ENCODE assay signal across 8 mouse cellular contexts in the genomic region with DNA sequence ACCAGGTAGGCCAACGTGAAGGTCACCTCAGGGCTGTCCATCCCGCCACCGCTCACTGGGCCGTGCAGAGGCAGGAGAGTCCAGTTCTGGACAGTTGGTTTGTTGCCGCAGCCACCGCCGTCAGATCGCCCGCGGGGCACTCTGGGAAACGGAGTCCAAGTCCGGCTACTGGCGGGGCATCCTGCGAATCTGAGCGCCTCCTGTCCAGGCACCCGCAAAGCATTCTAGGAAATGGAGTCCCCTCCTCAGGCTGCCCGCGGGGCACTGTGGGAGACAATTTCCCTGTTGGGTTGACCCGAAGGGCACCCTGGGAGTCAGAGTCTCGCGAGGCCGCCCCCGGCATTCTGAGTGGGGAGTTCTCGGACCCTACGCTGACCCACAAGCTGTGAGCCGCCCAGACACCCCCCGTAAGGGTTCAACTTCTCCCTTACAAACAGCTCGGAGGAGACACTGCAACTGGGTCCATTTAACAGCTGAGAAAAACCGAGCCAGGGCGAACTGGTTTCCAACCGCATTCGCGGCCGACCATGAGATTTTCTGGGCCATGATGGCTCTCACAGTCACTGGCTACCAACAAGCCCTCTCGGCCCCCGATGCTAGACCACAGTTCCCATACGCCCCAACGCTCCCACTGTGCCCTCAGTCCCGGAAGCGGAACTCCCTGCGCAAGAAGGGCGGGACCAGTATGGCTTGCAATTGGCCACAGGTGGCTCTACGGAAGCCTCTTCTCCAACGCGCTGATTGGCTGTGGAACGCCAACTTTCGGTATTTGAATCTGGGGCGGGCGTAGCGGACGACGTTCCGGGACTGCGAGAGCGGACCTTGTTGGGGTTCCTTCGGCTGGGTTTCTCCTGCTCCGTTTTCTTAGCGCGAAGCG. TPM values are rescaled to one million over a fixed set of nuclear protein-coding genes. Genes with fewer than 3 reads are reported as not detected.
DNase-seq lines count a peak whose midpoint lies in the region; ATAC-seq lines count a peak whose summit lies in the region.

A gene (plus strand): TSS at position 342 of the 877 bp plus-strand sequence.
A gene (minus strand): TSS at position 630 of the 877 bp plus-strand sequence.

- peaks cover 60% of the 10 kb centered on the region for H3K79me2 ChIP-seq in macrophage (ENCODE audit: inconsistent target)

- DNase-seq in WW6 (ENCODE audit: low read depth, low spot score) = peak; percentile 92
- peak; percentile 92 to 95 for DNase-seq in cerebellum, postnatal 4 days (ENCODE audit: low spot score in 2 of 2)
- DNase-seq in gastrocnemius, adult 18-20 months (ENCODE audit: low spot score) = peak; percentile 98
- DNase-seq in left cerebral cortex, adult 18-20 months (ENCODE audit: low spot score in 2 of 2) = peak; percentile 99
- DNase-seq in right cerebral cortex, adult 18-20 months = peak; percentile 100
- DNase-seq in urinary bladder, postnatal 10 days (ENCODE audit: low spot score) = peak; percentile 87

- peak; percentile 97 for ATAC-seq in hindbrain, embryonic 16.5 days

- no peaks in the 10 kb centered on the region for H3K9me3 ChIP-seq in hindbrain, embryonic 16.5 days (ENCODE audit: control insufficient read depth, low read length)

- peak within 1 kb of the TSS; percentile 90 for H3K4me2 ChIP-seq in hindbrain, embryonic 16.5 days (ENCODE audit: low read length)

- peak within 1 kb of the TSS; percentile 86 for H3K4me3 ChIP-seq in hindbrain, embryonic 16.5 days (ENCODE audit: low read length)
- peak within 1 kb of the TSS; percentile 91 for H3K4me3 ChIP-seq in macrophage (ENCODE audit: inconsistent target)

- under 1% methylated on average over 57 of the region's 60 CpGs for WGBS in hindbrain, embryonic 16.5 days
- WGBS in macrophage (ENCODE audit: missing documents) = under 1% methylated on average over 59 of the region's 60 CpGs

- H3K27ac ChIP-seq in hindbrain, embryonic 16.5 days (ENCODE audit: low read depth, low read length) = peak within 1 kb of the TSS; percentile 98
- H3K27ac ChIP-seq in macrophage = peak within 1 kb of the TSS; percentile 93

- 0 out of 2 replicates have a peak, but pooled peaks cover 4% of the 10 kb centered on the region for H3K36me3 ChIP-seq in hindbrain, embryonic 16.5 days (ENCODE audit: control insufficient read depth, insufficient read depth, low read length)
- peaks cover 16% of the 10 kb centered on the region; the same call in 1 of the 2 replicates for H3K36me3 ChIP-seq in macrophage (ENCODE audit: inconsistent target)

- peak within 1 kb of the TSS; percentile 84 for H3K9ac ChIP-seq in hindbrain, embryonic 16.5 days (ENCODE audit: low read depth, low read length)

- H3K4me1 ChIP-seq in hindbrain, embryonic 16.5 days (ENCODE audit: control insufficient read depth, insufficient read depth, low read depth, low read length) = peaks cover 22% of the 10 kb centered on the region

- H3K27me3 ChIP-seq in hindbrain, embryonic 16.5 days (replicated peaks; ENCODE audit: control insufficient read depth, insufficient read depth, low read length) = no peaks in the 10 kb centered on the region

RNA-seq across cellular contexts. Expression of the first gene that starts in this region (rescaled TPM):
- total RNA-seq in gastrocnemius, adult 18-20 months (2021) = 1 to 10 TPM; 1.3 to 1.7 TPM
- polyA plus RNA-seq in hindbrain, embryonic 16.5 days (2015; fragmentation: Nextera tagmentation; extraction: Ambion mirVana) = 42.2 and 46.0 TPM in 2 replicates
- total RNA-seq in left cerebral cortex, adult 18-20 months (2021) = 1 to 10 TPM; 4.2 to 6.5 TPM
- total RNA-seq in macrophage (2018; cell fraction: chromatin; rRNA removed) = 10 to 100 TPM in 21 of 26 experiments, 1 to 10 TPM in 5; 4.8 to 40.4 (median 19.6) TPM
- 10 to 100 TPM in 18 of 26 experiments, 1 to 10 TPM in 8; 7.4 to 14.6 (median 10.7) TPM for total RNA-seq in macrophage (2018; cell fraction: cytosol; rRNA removed)
- total RNA-seq in macrophage (2018; cell fraction: nucleus; rRNA removed) = 10 to 100 TPM in 21 of 26 experiments, 1 to 10 TPM in 5; 4.9 to 37.4 (median 13.4) TPM
- 6.1 to 26.7 TPM (median 22.0 TPM) in 3 replicates for polyA plus RNA-seq in macrophage (2018)

RNA-seq across cellular contexts. Expression of the second gene that starts in this region (rescaled TPM):
- 1 to 10 TPM; 8.4 TPM for total RNA-seq in gastrocnemius, adult 18-20 months (2021)
- 32.5 and 35.3 TPM in 2 replicates for polyA plus RNA-seq in hindbrain, embryonic 16.5 days (2015; fragmentation: Nextera tagmentation; extraction: Ambion mirVana)
- 10 to 100 TPM; 26.8 to 28.0 TPM for total RNA-seq in left cerebral cortex, adult 18-20 months (2021)
- 10 to 100 TPM in 6 of 26 experiments, 1 to 10 TPM in 17, under 1 TPM in 3; 0.38 to 15.4 (median 4.5) TPM for total RNA-seq in macrophage (2018; cell fraction: chromatin; rRNA removed)
- 10 to 100 TPM in 23 of 26 experiments, 1 to 10 TPM in 3; 6.1 to 26.1 (median 18.1) TPM for total RNA-seq in macrophage (2018; cell fraction: cytosol; rRNA removed)
- 10 to 100 TPM in 13 of 26 experiments, 1 to 10 TPM in 13; 2.2 to 23.7 (median 10.7) TPM for total RNA-seq in macrophage (2018; cell fraction: nucleus; rRNA removed)
- 11.7 to 18.8 TPM (median 18.6 TPM) in 3 replicates for polyA plus RNA-seq in macrophage (2018)

Comparison
In these comparisons a context has a peak if more than half of its experiments do, and no peak if none do; other contexts are left out.
1. Peak in every context shown above with its lines: DNase-seq, ATAC-seq, H3K4me3 ChIP-seq and H3K27ac ChIP-seq.